Mouse (Mus musculus): Measurements from ENCODE around the gene Tpra1. TPM values are rescaled to one million over a fixed set of nuclear protein-coding genes. Genes with fewer than 3 reads are reported as not detected.
A peak's percentile ranks its signal among the peaks of the same experiment; 100 is the strongest.

Tpra1 gene
- polyA plus RNA-seq, 1 experiment from 2014 or later, result 61.7 TPM

- Histone ChIP-seq H3K27ac (replicated peaks) (peak overlapping the region; percentile 89), H3K4me2 (replicated peaks) (peak overlapping the region; percentile 39; the same call in 1 of the 2 replicates)
- no peak for ATAC-seq (ENCODE audit: low FRiP score, low read depth)
Measured at GRCm38 (mm10) chr6:88941628-88942027, 39.6 kb downstream of the Tpra1 start.

GRCm38 (mm10) chr6:88942595-88942994 is 40.5 kb downstream of the Tpra1 start:
- ATAC-seq (ENCODE audit: low FRiP score, low read depth), result peak; percentile 81
- no peaks in the 10 kb centered on the region for H3K27me3 ChIP-seq
- H3K9ac ChIP-seq (replicated peaks), result no peak overlapping the region
- peak overlapping the region; percentile 39 for H3K4me2 ChIP-seq (replicated peaks)
- peak overlapping the region; percentile 89 for H3K27ac ChIP-seq (replicated peaks)
- H3K4me3 ChIP-seq, result 0 out of 2 replicates have a peak overlapping the region, but pooled peaks have one; percentile 10
- 3% methylated on average over 8 of the region's 8 CpGs for WGBS
- peaks cover 68% of the 10 kb centered on the region for H3K4me1 ChIP-seq
- H3K9me3 ChIP-seq, result no peaks in the 10 kb centered on the region
- no peaks in the 10 kb centered on the region for H3K36me3 ChIP-seq

More at GRCm38 (mm10) chr6:88941628-88942027, 39.6 kb downstream of the Tpra1 start:
- no peaks in the 10 kb centered on the region for H3K36me3 ChIP-seq
- peaks cover 78% of the 10 kb centered on the region for H3K4me1 ChIP-seq
- H3K27me3 ChIP-seq, result no peaks in the 10 kb centered on the region
- H3K9me3 ChIP-seq, result no peaks in the 10 kb centered on the region
- 69% methylated on average over 4 of the region's 4 CpGs for WGBS
- H3K4me3 ChIP-seq, result no peak overlapping the region
- H3K9ac ChIP-seq (replicated peaks), result no peak overlapping the region

DNA sequence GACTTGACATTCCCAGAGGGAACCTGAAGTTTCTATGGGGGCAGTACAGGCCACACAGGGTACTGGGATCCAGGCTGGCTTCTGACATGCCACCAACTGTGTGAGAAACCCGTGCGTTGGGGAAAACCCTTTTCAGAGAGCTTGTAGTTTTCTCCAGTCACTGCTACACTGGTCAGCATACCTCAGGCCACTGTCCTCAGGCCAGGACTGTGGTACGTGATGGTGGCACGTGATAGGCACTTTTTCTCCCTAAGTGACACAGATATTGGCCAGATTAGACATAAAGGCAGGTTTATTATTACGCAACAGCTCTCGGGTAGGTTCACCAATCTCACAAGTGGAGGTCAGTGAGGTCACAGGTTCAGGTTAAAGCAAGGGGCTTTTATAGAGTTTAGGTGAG is 41.6 kb downstream of the Tpra1 start:
- Histone ChIP-seq H3K27ac (replicated peaks) (peak overlapping the region; percentile 89; the same call in 1 of the 2 replicates), H3K4me1 (peaks cover 58% of the 10 kb centered on the region), H3K9ac (replicated peaks) (no peak overlapping the region), H3K9me3 (no peaks in the 10 kb centered on the region), H3K4me2 (replicated peaks) (no peak overlapping the region), H3K4me3 (no peak overlapping the region), H3K27me3 (no peaks in the 10 kb centered on the region), H3K36me3 (no peaks in the 10 kb centered on the region)
- 68% methylated on average over 6 of the region's 6 CpGs for WGBS
- ATAC-seq (ENCODE audit: low FRiP score, low read depth), result no peak

DNA sequence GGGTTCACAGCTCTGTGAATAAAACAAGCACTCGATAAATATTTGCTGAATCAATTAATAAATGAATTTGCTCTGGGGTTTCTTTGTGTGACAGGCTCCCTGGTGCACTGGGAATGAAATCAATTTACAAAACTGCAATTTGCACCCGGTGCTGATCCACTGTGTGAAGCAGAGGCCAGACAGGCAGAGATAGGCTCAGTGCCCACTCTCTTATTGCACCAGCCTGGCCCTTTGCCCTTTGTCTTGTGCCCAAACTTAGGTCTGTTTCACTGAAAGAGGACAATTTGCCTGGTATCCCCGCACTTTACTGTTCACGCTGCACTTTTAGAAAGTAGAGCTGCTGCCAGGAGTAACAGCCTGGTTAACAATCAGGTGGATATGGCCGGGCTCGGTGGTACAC is 44.4 kb downstream of the Tpra1 start:
- ATAC-seq (ENCODE audit: low FRiP score, low read depth), result no peak
- no peak overlapping the region for H3K9ac ChIP-seq (replicated peaks)
- H3K36me3 ChIP-seq, result no peaks in the 10 kb centered on the region
- H3K4me2 ChIP-seq (replicated peaks), result no peak overlapping the region
- H3K9me3 ChIP-seq, result no peaks in the 10 kb centered on the region
- H3K27ac ChIP-seq (replicated peaks), result no peak overlapping the region
- WGBS, result 86% methylated on average over 6 of the region's 6 CpGs
- H3K4me3 ChIP-seq, result no peak overlapping the region
- H3K4me1 ChIP-seq, result peaks cover 31% of the 10 kb centered on the region
- H3K27me3 ChIP-seq, result no peaks in the 10 kb centered on the region

- H3K36me3 ChIP-seq, result no peaks in the 10 kb centered on the region
- no peak overlapping the region for H3K9ac ChIP-seq (replicated peaks)
- ATAC-seq (ENCODE audit: low FRiP score, low read depth), result no peak
- peaks cover 17% of the 10 kb centered on the region for H3K4me1 ChIP-seq
- no peak overlapping the region for H3K4me3 ChIP-seq
- H3K4me2 ChIP-seq (replicated peaks), result no peak overlapping the region
- H3K27ac ChIP-seq (replicated peaks), result no peak overlapping the region
- no peaks in the 10 kb centered on the region for H3K27me3 ChIP-seq
- H3K9me3 ChIP-seq, result no peaks in the 10 kb centered on the region
Measured at GRCm38 (mm10) chr6:88947771-88948170, 45.7 kb downstream of the Tpra1 start.

DNA sequence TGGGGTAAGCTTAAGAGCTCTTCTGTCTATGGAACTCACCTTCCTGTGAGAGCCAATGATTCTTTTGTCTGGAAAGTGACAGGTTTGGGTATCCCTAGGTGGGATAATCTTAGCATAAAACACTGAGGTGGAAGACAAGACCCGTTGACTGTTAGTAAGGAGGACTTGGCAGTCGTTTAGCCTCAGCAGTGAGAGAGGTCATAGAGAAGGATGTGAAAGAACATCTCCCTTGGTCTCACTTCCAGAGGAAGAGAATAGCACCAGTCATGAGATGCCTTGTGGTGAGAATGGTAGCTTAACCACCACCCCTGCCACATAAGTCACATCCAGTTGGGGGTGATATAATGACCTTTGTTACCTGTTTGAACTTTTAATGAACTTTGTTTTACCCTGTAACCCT is 54.7 kb downstream of the Tpra1 start:
- H3K4me2 ChIP-seq (replicated peaks), result no peak overlapping the region
- no peaks in the 10 kb centered on the region for H3K36me3 ChIP-seq
- ATAC-seq (ENCODE audit: low FRiP score, low read depth), result no peak
- peaks cover 17% of the 10 kb centered on the region for H3K4me1 ChIP-seq
- no peak overlapping the region for H3K27ac ChIP-seq (replicated peaks)
- WGBS, result 92% methylated on average over 2 of the region's 2 CpGs
- H3K9me3 ChIP-seq, result 0 out of 2 replicates have a peak, but pooled peaks cover 4% of the 10 kb centered on the region
- H3K27me3 ChIP-seq, result no peaks in the 10 kb centered on the region; the same call in 1 of the 2 replicates
- H3K4me3 ChIP-seq, result no peak overlapping the region
- no peak overlapping the region for H3K9ac ChIP-seq (replicated peaks)

GRCm38 (mm10) chr6:88957313-88957712 is 55.3 kb downstream of the Tpra1 start:
- no peaks in the 10 kb centered on the region for H3K36me3 ChIP-seq
- H3K27me3 ChIP-seq, result no peaks in the 10 kb centered on the region; the same call in 1 of the 2 replicates
- peaks cover 17% of the 10 kb centered on the region for H3K4me1 ChIP-seq
- no peak for ATAC-seq (ENCODE audit: low FRiP score, low read depth)
- H3K4me2 ChIP-seq (replicated peaks), result no peak overlapping the region
- no peak overlapping the region for H3K4me3 ChIP-seq
- no peak overlapping the region for H3K27ac ChIP-seq (replicated peaks)
- H3K9ac ChIP-seq (replicated peaks), result no peak overlapping the region
- WGBS, result 92% methylated on average over 4 of the region's 4 CpGs
- H3K9me3 ChIP-seq, result 0 out of 2 replicates have a peak, but pooled peaks cover 4% of the 10 kb centered on the region

DNA sequence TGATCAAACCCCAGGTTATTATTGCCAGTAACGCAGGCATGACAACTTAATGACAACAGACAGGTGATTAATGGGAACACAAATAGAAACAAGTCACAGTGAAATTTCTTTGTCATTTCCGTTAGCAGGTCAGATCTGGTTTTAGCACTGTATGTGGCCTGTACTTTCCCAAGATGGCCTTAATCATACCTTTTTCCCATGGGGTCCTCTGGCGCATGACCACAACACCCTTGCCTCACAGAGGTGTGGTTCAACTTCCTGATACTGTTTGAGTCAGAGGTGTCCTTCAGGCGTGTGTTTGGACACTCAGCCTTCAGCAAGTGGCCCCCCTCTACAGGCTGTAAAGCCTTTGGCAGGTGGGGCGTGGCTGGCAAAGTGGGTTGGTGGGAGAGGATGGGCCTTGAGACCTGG is 55.8 kb downstream of the Tpra1 start:
- H3K4me3 ChIP-seq, result no peak overlapping the region
- ATAC-seq (ENCODE audit: low FRiP score, low read depth), result no peak
- peaks cover 17% of the 10 kb centered on the region for H3K4me1 ChIP-seq
- H3K9me3 ChIP-seq, result 0 out of 2 replicates have a peak, but pooled peaks cover 4% of the 10 kb centered on the region
- WGBS, result 93% methylated on average over 5 of the region's 5 CpGs
- H3K9ac ChIP-seq (replicated peaks), result no peak overlapping the region
- no peak overlapping the region for H3K27ac ChIP-seq (replicated peaks)
- no peaks in the 10 kb centered on the region; the same call in 1 of the 2 replicates for H3K27me3 ChIP-seq
- H3K36me3 ChIP-seq, result no peaks in the 10 kb centered on the region
- H3K4me2 ChIP-seq (replicated peaks), result no peak overlapping the region

DNA sequence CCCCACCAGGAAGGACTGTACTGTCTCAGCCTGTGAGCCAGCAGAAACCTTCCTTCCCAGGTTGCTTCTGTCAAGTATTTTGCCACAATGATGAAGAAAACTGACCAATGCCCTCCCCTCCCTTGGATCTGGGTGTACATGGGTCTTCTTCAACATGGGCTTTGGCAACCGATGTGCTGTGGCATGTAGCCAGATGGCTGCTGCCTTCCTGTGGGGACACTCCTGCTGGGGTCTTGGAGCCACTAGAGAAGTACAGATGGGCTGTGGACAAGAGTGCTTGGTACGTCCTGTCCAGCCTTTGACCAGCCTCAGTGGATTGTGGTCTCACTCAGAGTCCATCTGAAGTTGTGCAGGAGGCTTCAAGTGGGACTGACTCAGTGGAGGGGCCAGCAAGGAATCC is 56.3 kb downstream of the Tpra1 start:
- WGBS, result 85% methylated on average over 2 of the region's 2 CpGs
- Histone ChIP-seq H3K4me2 (replicated peaks) (no peak overlapping the region), H3K9me3 (0 out of 2 replicates have a peak, but pooled peaks cover 3% of the 10 kb centered on the region), H3K9ac (replicated peaks) (no peak overlapping the region), H3K4me3 (no peak overlapping the region), H3K27ac (replicated peaks) (no peak overlapping the region), H3K4me1 (peaks cover 17% of the 10 kb centered on the region), H3K36me3 (no peaks in the 10 kb centered on the region), H3K27me3 (no peaks in the 10 kb centered on the region; the same call in 1 of the 2 replicates)
- ATAC-seq (ENCODE audit: low FRiP score, low read depth), result no peak

DNA sequence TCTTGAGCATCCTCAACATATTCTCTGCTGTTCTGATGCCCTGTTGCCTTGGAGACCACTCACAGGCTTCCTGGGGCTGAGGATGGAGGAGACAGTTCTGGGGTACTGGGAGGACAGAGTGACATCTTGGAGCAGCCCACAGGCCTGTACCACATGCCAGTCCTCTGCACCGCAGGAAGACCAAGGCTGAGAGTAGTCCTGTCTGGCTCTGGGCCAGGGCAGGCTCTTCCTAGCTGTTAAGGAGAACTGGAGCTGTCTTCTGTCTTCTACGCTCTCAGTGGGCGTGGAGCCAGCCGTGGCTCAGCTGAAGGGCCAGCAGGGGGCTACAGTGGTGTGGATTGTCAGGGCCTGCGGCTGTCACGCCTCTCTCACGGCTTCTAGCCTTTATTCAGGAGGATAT is 57.8 kb downstream of the Tpra1 start:
- H3K4me1 ChIP-seq, result peaks cover 20% of the 10 kb centered on the region

GRCm38 (mm10) chr6:88960941-88961340 is 58.9 kb downstream of the Tpra1 start:
- H3K4me3 ChIP-seq, result no peak overlapping the region
- no peak for ATAC-seq (ENCODE audit: low FRiP score, low read depth)
- H3K9me3 ChIP-seq, result no peaks in the 10 kb centered on the region
- no peak overlapping the region for H3K9ac ChIP-seq (replicated peaks)
- 81% methylated on average over 4 of the region's 4 CpGs for WGBS
- no peaks in the 10 kb centered on the region for H3K36me3 ChIP-seq
- no peaks in the 10 kb centered on the region; the same call in 1 of the 2 replicates for H3K27me3 ChIP-seq
- H3K4me1 ChIP-seq, result peaks cover 29% of the 10 kb centered on the region
- H3K4me2 ChIP-seq (replicated peaks), result no peak overlapping the region
- H3K27ac ChIP-seq (replicated peaks), result 0 out of 2 replicates have a peak overlapping the region, but pooled peaks have one; percentile 27

More for the DNA sequence above, 57.8 kb downstream of the Tpra1 start:
- H3K9me3 ChIP-seq, result no peaks in the 10 kb centered on the region
- H3K4me3 ChIP-seq, result no peak overlapping the region
- no peaks in the 10 kb centered on the region; the same call in 1 of the 2 replicates for H3K27me3 ChIP-seq
- ATAC-seq (ENCODE audit: low FRiP score, low read depth), result peak; percentile 81
- 19% methylated on average over 7 of the region's 7 CpGs for WGBS
- no peak overlapping the region for H3K4me2 ChIP-seq (replicated peaks)
- peak overlapping the region; percentile 27; the same call in 1 of the 2 replicates for H3K27ac ChIP-seq (replicated peaks)
- H3K36me3 ChIP-seq, result no peaks in the 10 kb centered on the region
- H3K9ac ChIP-seq (replicated peaks), result no peak overlapping the region; the same call in 1 of the 2 replicates

All from midbrain, embryonic 12.5 days (tissue).